Mouse (Mus musculus): ENCODE results near the gene Lemd2.
"Not testable (repeated sequence)": the region's sequence is repeated elsewhere in the genome, so short reads cannot be mapped to it uniquely, and the experiment has no call there.

The Lemd2 gene

DNA sequence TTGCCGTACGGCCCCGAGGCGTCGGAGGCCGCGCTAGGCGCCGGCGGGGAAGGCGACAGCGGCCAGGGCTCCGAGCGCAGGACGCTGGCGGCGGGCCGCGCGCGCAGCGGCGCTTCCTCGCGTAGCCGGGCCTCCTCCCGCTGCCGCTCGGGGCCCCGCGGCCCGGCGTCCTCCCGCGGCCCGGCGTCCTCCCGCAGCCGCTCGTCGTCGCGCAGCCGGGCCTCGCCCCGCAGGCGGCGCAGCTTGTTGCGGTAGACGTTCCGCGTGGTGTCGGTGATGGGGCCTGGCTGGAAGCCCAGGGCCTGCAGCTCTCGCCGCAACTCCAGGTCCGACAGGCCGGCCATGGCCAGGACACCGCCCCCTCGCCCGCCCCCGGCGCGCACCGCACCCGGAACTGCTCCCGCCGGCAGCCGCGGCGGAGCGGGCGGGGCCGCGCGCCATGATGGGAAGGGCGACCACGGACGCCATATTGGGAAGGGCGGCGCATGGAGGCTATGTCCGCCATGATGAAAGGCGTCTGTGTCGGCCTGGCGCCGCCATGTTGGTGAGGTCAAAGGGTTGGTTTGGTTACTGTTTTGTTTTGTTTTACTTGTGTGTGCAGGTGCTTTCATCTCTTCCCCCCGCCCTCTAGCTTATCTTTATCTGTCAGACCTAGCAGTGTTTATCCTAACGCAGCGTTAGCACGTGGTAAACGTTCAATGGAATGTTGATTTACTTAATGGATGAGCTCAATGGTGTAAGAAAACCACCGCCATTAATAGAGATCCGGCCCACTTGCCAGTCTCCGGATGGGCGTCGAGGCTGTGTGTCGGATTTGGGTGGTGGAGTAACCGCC is at the start of gene Lemd2:
Lemd2 (minus strand) TSS at position 395 of the 835 bp plus-strand sequence.
- DNase-seq = peak; percentile 96

DNA sequence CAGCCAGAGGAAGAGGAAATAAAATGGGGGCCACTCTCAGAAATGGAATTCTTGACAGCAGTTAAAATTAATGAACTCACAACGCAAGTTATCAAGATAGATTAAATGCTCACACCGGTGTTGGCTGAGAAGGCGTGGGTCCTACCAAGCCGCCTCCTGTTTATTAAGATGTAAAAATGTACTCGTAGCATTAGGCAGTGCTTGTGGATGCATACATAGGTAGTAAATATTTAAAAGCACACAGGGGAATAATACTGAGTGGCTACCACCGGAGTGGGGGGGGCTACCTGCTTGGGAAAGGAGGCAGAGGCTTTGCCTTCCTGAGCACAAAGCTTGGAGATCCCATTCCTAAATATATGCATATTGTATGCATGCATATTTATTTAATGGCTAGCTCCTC is 46.9 kb upstream of the Lemd2 start:
- no peak for DNase-seq

DNA sequence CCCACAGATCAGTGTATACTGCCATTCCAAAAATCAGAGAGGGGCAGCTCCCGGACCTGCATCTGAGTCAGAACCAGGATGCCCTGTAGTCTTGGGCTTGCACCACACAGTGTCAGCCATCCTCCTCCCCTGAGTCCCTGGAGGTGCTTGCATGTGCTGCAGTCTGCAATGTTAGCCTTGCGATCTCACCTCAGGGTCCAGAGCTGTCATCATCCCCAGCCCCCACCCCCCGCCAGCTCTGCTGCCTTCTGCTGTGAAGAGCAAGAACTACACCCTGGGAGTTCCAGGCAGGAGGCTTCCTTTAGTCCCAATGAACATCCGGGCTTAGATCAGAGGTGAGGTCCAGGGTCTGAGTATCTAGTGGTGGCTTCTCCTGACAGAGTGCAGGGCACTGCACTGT is 46.2 kb upstream of the Lemd2 start:
- no peak for DNase-seq

DNA sequence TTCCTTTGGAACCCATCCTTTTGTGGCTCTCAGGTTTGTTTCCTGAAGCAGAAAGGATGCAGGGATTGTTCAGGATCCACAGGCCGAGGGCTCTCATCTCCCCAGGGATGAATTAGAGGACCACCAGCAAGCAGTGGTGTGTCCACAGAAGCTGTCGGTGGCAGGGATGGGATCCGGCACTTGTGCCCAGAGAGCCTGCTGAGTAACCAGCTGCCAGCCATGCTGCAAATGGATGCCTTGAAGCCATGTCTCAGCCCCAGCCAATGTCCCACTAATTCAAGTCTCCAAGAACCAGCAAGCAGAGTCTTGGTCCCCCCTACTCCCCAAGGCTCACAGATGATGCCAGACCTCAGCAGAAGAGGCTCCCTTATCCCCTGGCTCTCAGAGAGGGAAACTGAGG is 44.8 kb upstream of the Lemd2 start:
- DNase-seq = no peak

DNA sequence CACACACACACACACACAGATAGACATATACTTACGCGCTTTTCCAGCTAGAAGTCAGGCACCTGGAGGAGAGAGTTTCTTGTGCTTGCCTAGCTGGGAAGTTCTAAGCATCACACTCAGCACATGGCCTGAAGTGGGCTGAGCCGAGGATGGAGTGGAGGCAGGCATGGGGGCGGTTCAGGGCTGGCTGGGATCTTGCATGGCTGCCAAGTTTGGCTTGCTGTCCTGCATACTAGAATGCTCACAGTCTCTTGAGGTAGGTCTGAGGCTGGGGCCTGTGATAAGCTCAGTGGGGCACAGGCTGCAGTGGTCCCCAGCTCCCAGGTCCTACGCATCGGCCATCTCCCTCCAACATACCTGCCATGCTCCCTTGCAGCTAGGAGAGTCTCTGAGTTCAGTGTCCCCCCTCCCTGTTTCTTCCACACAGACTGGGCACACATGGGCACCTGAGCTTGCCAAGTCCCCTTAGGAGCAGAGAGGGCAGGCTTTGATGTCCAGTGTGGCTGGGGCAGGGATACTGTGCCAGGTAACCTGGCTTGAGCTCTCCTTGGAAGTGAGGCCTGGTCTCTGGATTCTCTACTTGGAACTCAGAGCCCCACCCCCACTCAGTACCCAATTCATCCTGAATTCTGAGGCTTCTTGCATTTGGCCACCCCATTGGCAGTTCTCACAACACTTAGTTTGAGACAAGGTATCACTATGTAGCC is 43.6 kb upstream of the Lemd2 start:
- no peak for DNase-seq

DNA sequence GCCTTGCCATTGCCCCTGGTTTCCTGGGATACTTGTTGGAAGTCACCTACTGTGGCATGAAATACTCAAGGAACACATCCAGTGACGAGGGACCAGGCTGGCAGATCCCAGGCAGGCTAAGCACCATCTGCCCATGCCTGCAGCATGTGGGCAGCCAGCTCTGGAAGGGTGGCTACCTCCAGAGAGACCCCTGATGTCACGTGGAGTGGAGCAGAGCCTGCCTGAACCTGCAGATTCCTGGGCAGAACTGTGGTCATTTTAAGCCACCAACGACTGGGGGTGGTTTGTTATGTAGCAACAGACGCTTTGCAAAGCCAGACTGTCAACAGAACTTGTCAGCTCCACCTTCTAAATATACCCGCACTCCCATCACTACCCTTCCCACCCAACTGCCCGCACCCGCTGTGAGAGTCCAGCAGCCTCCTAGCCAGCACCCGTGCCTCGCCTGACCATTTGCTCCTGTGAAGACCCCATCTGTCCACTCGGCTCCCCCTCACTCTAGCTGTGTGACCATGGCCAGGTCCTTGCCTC is 41.6 kb upstream of the Lemd2 start:
- no peak for DNase-seq

DNA sequence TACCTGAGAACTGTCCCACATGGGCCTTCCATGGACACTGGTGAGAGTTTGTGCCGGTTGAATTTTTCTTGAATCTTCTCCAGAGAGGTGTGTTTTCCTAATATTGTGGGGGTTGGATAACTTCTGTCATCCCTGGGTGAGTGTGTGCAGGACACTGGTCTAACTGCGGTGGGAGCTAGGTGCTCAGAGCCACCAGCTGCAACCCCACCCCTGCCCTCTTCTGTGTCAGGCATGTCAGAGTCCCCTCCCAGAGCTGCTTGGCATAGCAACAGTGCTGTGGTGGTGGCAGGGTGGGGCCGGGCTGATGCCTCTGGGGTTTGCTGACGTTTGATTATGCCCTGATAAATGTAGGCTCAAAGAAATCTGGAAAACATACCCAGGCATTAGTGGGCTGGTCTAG is 40.6 kb upstream of the Lemd2 start:
- DNase-seq = no peak

DNA sequence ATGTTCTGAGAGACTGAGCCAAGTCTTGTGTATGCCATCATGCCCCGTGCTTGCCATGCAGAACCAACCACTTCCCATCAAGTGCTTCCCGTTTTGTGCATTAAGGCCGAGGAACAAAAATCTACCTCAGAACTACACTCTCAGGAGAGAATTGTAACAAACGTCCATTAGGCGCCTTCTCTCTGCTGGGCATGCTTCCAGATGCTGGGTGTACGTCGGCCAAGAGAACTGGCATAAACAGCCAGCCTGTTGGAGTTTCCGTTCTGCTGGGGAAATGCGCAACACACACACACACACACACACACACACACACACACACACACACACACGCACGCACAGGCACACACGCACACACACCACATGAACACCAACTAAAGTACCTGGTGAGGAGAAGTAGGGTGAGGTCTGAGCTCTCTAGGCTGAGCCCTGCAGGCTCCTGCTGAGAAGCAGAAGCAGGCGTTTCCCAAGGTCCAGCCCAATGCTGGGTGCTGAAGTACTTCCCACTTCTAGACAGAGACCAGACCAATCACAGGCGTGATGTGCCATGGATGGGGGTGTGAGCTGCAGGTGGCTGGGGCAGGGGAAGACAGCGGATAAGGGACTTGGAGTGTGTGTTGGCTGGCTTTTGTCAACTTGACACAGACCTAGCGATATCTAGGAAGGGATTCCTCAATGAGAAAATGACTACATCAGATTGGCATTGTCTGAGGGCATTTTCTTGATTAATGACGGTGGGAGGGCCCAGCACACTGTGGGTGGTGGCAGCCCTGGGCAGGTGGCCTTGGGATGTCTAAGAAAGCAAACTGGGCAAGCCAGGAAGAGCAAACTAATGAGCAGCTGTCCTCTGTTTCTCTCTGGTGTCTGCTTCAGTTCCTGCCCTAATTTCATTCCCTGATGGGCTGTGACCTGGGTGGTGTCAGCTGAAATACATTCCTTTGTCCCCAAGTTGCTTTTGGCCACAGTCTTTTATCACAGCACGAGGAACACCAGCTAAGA is 38.2 kb upstream of the Lemd2 start:
- no peak for DNase-seq

DNA sequence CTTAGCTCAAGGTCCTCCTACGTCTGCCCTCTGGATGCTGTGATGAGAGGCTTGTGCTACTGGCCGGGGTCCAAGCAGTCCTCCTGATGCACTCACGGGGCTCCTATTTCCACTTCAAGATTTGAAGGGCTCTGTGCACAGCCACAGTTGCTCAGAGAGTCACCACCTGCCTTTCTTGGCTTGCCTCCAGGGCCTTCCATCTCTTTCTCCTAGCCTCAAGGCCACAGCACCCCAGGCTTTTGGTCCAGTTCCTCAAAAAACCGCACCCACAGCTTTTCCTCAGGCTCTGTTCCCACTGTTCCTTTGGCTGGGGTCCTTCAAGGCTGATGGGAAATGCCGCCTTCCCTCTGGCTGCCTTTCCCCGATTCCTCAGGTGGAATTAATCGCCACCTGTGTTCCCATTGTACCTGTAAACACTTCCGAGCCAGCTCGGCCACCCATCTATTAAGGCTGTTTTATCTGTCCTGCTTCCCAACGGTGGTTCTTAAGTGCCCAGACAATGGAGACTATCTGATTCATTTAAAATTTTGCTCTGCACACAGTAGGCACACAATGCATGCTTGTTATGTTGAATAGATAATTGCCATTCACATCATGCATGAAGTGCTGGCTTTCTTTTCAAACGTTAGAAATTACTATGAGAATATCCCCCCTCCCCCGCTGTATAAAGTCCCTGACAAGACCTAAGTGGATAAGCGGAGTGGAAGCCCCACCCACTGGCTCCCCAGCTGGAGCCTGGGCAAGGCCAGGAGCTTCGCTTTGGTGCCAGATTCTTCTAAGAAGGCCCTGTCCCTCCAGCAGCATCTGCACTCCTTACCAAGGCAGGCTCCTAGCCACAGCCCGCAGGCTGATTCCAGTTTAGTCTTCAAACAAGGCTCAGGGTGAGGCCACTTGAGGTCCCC is 36.5 kb upstream of the Lemd2 start:
- DNase-seq = peak; percentile 19

DNA sequence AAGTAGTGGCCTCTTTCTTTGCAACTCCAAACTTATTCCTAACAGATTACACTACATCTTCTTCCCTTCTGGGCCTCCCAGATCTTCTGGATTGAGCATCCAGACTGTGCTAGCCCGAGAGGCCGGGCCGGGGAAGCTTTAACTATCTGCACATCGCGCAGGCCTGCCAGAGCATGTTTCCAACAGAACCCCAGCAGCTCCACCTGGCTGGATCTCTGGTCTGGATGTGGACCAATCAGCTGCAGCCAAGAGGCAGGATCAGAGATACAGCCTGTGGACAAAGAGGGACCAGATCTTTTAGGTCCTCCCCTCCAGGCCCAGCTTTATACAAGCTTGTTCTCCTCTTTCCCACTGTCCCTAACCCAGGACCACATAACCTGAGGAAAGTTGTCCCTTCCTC is 35.7 kb upstream of the Lemd2 start:
- no peak for DNase-seq

DNA sequence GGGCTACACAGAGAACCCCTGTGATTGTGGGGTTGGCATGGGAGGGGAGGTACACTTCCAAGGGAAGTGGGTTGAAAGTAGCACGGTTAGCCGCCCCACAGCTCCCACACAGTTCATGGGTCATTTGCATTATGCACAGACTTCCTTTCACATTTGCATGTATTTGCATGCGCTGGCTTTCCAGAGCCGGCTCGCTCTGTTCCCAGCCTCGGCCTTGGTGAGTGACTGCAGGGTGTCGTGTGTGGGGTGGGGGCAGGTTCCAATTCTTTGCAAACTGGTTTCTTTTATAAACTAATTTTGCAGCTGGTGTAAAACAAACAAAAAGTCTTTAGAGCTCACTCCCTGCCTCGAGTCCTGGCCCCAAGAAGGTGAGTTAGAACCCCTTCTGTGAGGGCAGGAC is 34.4 kb upstream of the Lemd2 start:
- no peak for DNase-seq

DNA sequence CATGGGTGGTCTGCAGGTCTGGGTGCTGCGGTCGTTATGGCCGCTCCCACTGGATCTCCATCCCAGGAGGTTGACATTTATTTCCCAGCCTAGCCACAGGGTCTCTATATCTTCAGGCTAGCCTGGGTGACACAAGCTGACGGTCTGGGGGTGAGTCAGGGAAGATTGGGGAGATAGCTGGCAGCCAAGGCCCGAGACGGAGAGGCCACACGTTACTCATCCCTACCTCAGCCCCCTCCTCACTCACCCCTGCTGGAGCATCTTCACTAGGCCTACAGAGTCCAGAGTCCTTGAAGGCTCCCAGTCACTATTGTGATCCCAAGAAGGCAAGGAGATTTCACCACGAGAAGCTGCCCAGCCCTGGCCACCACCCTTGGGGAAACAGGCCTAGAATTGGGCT is 33.5 kb upstream of the Lemd2 start:
- DNase-seq = no peak

DNA sequence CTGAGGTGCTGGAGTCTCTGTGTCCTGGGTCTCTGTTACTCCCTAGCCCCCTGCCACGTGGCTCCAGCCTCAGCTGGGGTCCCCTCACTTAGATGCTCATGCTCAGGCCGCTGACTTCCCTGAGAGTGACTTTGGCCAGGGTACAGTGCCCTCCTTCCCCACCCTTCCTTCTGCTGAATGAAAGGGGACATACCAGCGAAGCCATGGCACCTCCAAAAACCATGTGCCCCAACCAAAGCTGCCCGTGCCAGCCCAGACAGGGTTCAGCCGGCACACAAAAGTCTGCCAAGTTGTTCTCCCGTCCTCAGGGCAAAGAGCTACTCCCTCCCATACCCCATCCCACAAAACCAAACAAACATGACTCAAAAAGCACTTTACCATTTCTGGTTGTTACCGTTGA is 29.0 kb upstream of the Lemd2 start:
- DNase-seq = no peak

DNA sequence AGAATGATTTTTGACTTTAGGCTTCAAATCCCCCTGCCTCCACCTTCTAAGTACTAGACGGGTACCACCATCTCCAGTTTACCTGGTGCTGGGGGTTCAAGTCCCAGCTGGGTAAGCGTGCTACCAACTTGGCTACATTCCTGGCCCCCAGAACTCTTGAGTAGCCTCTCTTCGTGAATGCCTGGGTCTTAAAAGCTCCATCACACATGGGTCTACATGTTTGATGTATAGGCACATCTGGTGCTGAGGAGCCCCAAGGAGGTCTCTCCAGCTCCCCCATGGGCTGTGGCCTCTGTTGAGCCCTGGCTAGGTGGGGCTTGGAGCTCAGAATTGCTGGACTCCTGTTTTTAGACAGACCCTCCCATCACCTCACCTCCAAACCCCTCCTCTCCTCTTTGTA is 27.9 kb upstream of the Lemd2 start:
- no peak for DNase-seq

DNA sequence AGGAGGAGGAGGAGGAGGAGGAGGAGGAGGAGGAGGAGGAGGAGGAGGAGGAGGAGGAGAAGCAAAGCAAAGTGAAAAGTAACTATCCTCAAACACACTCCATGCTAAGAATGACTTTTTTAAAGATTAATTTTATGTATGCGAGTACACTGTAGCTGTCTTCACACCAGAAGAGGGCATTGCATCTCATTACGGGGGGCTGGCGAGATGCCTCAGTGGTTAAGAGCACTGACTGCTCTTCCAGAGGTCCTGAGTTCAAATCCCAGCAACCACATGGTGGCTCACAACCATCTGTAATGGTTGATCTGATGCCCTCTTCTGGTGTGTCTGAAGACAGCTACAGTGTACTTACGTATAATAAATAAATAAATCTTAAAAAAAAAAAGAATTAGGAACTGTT is 27.3 kb upstream of the Lemd2 start:
- not testable (repeated sequence) for DNase-seq

DNA sequence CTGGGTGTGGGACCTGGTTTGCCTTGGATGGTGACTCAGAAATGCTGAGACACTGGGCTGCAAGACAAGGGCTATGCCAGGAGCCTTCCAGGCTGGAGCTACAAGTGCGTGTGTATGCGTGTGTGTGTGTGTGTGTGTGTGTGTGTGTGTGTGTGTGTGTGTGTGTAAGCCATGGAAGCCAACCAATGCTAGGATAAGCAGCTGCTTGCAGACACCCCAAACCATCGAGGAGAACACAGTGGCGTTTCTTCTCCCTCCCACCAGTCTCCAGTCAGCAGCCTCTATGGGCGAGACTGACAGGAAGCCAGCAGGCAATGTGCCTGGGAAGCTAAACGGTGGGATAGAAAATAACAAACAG is 26.9 kb upstream of the Lemd2 start:
- no peak for DNase-seq

DNA sequence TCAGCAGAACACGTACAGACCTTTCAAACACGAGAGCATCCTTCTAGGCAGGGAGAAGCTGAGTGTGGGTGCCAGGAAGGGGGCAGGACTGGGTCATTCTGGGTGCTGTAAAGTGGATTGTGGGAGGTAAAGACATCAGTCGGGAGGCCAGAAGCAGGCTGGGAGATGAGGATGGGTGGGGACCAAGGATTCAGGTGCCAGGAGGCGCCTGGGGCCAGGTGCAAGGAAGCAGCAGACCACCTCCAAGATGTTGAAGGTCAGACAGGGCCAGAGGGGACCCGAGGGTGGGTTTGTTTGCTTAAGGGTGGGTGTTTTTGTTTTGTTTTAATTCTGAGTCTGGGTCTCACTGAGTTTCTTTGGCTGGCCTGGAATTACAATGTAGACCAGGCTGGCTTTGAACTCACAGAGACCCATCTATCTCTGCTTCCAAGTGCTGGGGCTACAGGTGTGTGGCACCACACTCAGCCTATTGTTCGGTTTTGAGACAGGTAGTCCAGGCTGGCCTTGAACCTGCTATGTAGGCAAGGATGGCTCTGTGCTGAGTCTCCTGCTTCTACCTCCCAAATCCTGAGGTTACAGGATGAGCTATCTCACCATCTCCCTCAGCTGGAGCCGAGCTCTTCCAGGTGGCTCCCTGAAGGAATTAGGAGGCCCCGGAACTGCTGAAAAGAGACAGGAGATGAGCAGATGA is 26.3 kb upstream of the Lemd2 start:
- no peak for DNase-seq

DNA sequence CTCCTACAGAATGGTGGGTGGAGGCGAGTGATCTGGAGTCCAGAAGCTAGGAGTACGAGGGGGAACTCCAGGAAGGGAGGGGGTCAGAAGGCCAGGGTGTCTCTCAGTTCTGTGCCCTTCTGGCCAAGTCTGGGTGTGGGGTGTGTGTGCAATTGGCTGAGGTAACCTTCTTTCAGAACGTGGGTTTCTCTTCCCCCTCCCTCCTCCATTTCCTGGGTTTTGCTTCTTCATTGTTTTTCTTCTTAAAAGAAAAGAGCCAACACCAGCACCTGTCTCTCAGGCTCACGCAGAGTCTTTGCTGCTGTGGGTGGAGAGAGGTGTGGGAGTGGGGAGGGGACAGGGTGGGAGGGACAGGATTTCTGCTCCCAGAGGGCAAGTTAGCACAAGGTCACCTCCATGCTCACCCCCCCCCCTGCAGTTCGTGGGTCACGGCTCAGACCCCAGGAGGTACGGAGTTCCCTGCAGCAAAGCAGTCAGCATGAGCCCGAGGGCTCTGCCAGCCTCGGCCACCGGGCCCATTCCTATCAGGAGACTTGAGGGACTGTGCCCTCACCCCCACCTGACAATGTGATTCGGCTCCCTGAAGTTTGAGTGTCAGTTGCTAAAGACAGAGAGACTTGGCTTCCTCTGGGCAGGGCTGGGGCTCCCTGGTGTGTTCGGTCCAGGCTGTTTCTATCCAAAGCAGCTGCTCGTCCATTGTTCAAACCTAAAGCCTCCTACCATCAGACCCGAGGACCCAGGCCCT is 25.6 kb upstream of the Lemd2 start:
- no peak for DNase-seq

DNA sequence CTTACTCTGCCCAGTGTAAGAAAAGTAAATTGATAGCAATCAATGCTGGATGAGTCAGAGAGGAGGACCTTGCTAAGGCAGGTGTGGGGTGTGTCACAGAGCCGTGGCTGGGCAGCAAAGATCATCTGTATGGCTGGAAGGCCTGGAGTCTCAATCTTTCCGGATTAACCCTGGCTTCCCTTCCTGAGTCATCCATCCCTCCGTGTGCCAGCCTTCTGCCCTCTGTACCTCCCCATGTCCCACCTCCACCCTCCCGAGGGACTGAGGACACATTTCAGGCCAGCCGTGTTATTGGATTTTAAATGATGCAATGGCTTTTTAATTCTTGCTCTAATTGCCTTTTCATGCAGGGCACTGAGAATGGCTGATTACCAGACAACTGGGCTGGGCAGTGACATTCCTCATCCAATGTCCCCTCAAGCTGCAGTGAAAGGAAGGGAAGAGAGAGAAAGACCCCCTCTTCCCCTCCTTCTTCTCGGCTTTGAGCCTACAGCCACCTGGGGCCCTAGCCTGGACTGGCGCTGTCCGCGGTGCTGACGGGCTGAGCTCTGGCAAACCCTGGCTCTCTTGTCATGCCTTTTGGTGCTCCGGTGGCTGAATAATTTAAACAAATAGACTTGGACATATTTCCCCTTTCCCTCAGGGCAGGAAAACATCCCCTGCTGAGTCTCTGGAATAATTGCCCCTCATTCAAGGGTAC is 24.1 kb upstream of the Lemd2 start:
- peak; percentile 63 for DNase-seq

DNA sequence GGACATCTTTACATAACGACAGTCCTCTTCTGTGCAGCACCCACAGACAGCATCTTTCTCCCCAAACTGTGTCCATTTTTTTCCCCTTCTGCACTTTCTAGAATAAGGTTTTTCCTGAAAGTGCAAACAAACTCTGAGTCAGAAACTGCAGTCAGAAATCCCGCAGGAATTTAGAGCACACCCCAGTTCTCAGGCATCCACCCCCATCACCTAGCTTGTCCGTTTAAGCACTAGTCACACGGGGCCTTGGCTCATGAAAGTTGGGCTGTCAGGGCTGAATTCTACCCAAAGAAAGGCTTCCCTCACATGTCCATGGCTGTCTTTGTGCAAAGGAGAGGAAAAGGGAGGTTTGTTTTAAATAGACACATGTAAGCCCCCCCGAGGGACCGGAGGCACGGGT is 23.0 kb upstream of the Lemd2 start:
- no peak for DNase-seq
